Mouse (Mus musculus): ENCODE measurements around the gene Ipmk.

GRCm38 (mm10) chr10:71351301-71351700 lies 3.7 kb downstream of the Ipmk start:
- TF ChIP-seq GATA1 (IDR thresholded peaks at IDR 0.05; ENCODE audit: low read length): no peak
- TF ChIP-seq TAL1 (IDR thresholded peaks at IDR 0.05; ENCODE audit: low read length): no peak
